Mouse (Mus musculus) forebrain, postnatal 0 days (tissue): ENCODE measurements around the gene Smyd3. TPM values are rescaled to one million over a fixed set of nuclear protein-coding genes. Genes with fewer than 3 reads are reported as not detected.

ENCODE experiments used
- ATAC-seq: fragments of 200-750 bp; cut with Nextera tagmentation; 2 replicates; pipeline ENCODE4 v1.8.0; 2017; ENCODE audit warnings: mild to moderate bottlenecking, moderate library complexity
- DNase-seq: peaks from one replicate; pipeline ENCODE4 v3.0.0-alpha.2; 2015
- H3K27ac ChIP-seq: fragments of 300-500 bp; sonication (generic); 2 replicates; pipeline ENCODE4 v1.5.1; 2014; ENCODE audit warnings: low read depth, mild to moderate bottlenecking, antibody characterized with exemption, low read length, moderate library complexity, mixed read lengths
- H3K27me3 ChIP-seq: fragments of 300-500 bp; sonication (generic); 2 replicates; pipeline ENCODE4 v1.6.1; 2014; ENCODE audit warnings: mild to moderate bottlenecking, low read length, mixed read lengths; ENCODE audit not compliant: insufficient read depth
- H3K36me3 ChIP-seq: fragments of 300-500 bp; sonication (generic); 2 replicates; pipeline ENCODE4 v1.6.1; 2014; ENCODE audit warnings: mild to moderate bottlenecking, moderate library complexity; ENCODE audit not compliant: insufficient read depth
- H3K4me1 ChIP-seq: fragments of 300-500 bp; sonication (generic); 2 replicates; pipeline ENCODE4 v1.6.1; 2014; ENCODE audit warnings: antibody characterized with exemption; ENCODE audit not compliant: insufficient read depth
- H3K4me2 ChIP-seq: fragments of 300-500 bp; sonication (generic); 2 replicates; pipeline ENCODE4 v1.6.1; 2014; ENCODE audit warnings: low read depth, mild to moderate bottlenecking, moderate library complexity
- H3K4me3 ChIP-seq: fragments of 300-500 bp; sonication (generic); 2 replicates; pipeline ENCODE4 v1.5.1; 2014; ENCODE audit warnings: low read depth, low read length, mixed read lengths
- H3K9ac ChIP-seq: fragments of 300-500 bp; sonication (generic); 2 replicates; pipeline ENCODE4 v1.6.1; 2014; ENCODE audit warnings: mild to moderate bottlenecking
- H3K9me3 ChIP-seq: fragments of 300-500 bp; sonication (generic); 2 replicates; pipeline ENCODE4 v1.6.1; 2016; ENCODE audit warnings: low read length
- CTCF ChIP-seq: sonication (generic); IDR thresholded peaks from 2 replicates; pipeline ENCODE4 v1.5.1; 2016; ENCODE audit warnings: antibody characterized with exemption, control low read depth, low read depth
- WGBS: fragments of 180-500 bp; shearing (Covaris S2); extraction: QIAGEN DNeasy Blood & Tissue Kit; methylation state at CpG from one replicate; pipeline ENCODE4 v1.1.7; 2014; 5-methylcytosine and 5-hydroxymethylcytosine counted together
- polyA plus RNA-seq: library from polyadenylated mRNA; unstranded; fragments of >200 nt; fragmentation: Nextera tagmentation; extraction: Ambion mirVana; gene quantifications from 2 replicates; pipeline ENCODE4 v1.2.1, GENCODE M21; 2015
- total RNA-seq: library from RNA; depleted of rRNA; stranded (reverse); fragments of >200 nt; gene quantifications from 2 replicates; pipeline ENCODE4 v1.2.3, GENCODE M21; 2014

Gene Smyd3
- total and polyA plus RNA-seq, 2 experiments from 2014 or later, result 19.0 to 27.6 TPM

DNA sequence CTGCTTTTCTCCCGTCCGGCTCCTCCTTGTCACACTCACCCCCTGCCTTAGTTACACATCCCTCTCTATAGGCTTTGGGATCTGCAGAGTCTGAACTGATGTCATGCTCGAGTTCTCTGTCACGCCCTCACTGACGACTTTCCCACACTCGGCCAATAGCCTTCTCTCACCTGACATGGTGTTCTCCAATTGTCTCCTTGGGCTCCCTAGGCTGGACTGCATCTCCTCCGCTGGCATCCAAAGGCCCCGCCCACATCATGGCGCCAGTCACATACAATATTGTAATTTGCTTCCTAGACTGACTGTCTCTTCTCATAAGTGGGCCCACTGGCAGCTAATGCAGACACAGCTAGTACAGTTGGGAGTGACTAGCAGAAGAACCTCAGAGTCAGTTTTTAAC, 304.5 kb downstream of the Smyd3 start:
- ATAC-seq, result no peak
- no peaks in the 10 kb centered on the region for H3K27me3 ChIP-seq
- H3K27ac ChIP-seq, result no peak overlapping the region
- no peak overlapping the region for H3K4me3 ChIP-seq
- no peak overlapping the region for H3K4me2 ChIP-seq
- no peaks in the 10 kb centered on the region for H3K9me3 ChIP-seq
- TF ChIP-seq CTCF, result no peak
- H3K9ac ChIP-seq, result no peak overlapping the region
- no peaks in the 10 kb centered on the region for H3K36me3 ChIP-seq
- H3K4me1 ChIP-seq, result no peaks in the 10 kb centered on the region
- no peak for DNase-seq
- WGBS, result 87% methylated on average over 9 of the region's 9 CpGs

DNA sequence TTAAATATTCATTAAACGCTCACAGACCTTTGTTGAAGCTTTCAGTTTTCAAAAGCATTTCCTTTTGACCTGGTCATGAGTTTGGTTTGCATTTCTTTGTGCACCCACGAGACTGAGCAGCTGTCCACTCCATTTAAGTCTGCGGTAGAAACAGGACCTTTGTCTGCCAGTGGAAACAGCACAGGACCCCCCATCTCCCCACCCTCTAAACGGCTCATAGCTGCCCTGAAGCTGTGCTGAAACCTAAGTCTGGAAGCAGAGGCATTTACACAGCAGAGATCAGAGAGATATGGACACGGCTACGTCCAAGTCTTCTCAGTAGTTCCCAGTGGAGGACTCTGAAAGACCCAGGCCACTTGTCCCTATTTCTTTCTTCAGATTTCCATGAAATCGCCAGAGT, 305.5 kb downstream of the Smyd3 start:
- no peak overlapping the region for H3K4me2 ChIP-seq
- no peak overlapping the region for H3K4me3 ChIP-seq
- no peak overlapping the region for H3K9ac ChIP-seq
- DNase-seq (no peak), ATAC-seq (no peak)
- WGBS, result 59% methylated on average over 7 of the region's 7 CpGs
- no peaks in the 10 kb centered on the region for H3K36me3 ChIP-seq
- no peak overlapping the region for H3K27ac ChIP-seq
- no peak for TF ChIP-seq CTCF
- H3K27me3 ChIP-seq, result no peaks in the 10 kb centered on the region
- no peaks in the 10 kb centered on the region for H3K9me3 ChIP-seq
- H3K4me1 ChIP-seq, result no peaks in the 10 kb centered on the region

DNA sequence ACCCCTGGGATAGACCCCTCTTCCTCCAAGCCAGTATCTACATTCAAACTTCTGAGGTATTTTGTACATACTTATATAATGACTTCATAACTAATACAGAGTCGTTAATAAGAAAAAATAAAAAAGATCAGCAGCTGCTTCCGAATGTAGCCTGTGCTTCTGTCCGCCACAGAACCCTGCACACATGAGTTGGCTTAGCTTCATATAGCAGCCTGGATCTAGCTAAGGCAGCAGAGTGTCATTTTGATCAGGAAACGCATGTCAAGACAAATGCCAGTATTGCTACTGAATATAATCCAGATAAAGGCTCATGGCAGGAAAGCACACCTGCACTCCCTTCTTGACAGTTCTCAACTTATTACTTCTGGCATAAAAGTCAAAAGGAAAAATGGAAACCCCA, 306.5 kb downstream of the Smyd3 start:
- DNase-seq (no peak), ATAC-seq (no peak)
- H3K36me3 ChIP-seq, result no peaks in the 10 kb centered on the region
- no peaks in the 10 kb centered on the region for H3K9me3 ChIP-seq
- WGBS, result 76% methylated on average over 4 of the region's 4 CpGs
- H3K4me2 ChIP-seq, result no peak overlapping the region
- no peak overlapping the region for H3K27ac ChIP-seq
- H3K4me1 ChIP-seq, result no peaks in the 10 kb centered on the region
- no peak overlapping the region for H3K4me3 ChIP-seq
- H3K27me3 ChIP-seq, result no peaks in the 10 kb centered on the region
- no peak for TF ChIP-seq CTCF
- H3K9ac ChIP-seq, result no peak overlapping the region

DNA sequence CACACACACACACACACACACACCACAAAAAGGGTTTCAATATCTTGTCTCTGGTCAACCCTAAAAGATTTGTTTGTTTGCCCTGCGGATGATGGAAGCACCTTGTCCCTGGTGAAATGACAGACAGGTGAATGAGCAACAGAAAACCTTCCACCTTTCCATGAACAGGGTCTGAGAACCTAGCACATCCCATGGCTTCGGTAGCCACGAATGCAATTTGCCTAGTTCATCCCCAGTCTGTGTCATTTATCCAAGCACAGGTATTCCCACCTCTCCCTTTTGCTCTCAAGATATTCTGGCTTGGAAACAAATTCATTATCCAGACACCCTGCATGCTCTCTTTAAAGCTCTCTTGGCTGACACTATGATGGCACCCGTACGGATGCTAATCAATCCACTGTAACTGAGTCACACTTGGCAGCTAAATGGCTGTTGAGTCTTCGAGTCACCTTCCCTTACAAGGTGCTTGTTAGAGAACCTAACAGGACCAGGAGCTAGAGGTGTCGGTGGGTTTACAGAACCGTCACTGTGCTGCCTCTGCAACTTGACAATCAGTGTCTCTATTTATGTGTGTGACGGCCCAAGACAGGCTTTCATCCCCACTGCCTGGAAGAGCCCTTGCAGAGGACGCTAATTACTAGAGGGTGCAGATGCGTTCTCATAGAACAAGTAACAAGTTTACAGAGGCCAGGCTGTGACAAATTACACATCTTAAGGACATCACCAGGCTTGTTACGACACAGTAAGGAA, 309.8 kb downstream of the Smyd3 start:
- H3K27me3 ChIP-seq, result no peaks in the 10 kb centered on the region
- no peaks in the 10 kb centered on the region for H3K9me3 ChIP-seq
- no peak overlapping the region for H3K9ac ChIP-seq
- no peaks in the 10 kb centered on the region for H3K36me3 ChIP-seq
- H3K4me2 ChIP-seq, result no peak overlapping the region
- H3K4me3 ChIP-seq, result no peak overlapping the region
- no peaks in the 10 kb centered on the region for H3K4me1 ChIP-seq
- 49% methylated on average over 12 of the region's 12 CpGs for WGBS
- H3K27ac ChIP-seq, result no peak overlapping the region
- ATAC-seq, result no peak
- no peak for TF ChIP-seq CTCF
- no peak for DNase-seq

DNA sequence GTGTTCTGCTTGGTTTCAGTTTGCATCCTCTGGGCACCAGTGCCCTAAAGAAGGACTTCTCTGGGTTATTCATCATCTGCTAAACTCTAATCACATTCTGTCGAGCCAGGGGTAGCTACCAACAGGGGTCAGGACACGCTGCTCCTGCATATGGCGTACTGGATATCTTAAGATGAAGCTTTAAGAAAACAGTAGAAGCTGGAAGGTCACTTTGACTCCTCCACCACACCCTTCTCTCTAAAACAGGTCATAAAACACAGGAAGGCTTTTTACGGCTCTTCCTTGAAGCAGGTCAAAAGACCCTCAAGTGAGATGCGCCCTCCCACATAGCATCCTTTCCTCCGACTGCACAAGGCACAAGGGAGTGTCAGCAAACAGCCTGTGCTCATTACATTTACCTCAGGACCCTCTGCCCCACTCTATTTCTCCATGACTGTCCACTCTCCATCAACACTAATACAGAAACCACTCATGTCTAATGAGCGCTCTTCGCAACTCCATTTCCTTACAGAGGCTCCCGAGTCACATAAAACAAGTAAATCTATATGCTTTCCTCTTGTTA, 310.6 kb downstream of the Smyd3 start:
- Histone ChIP-seq H3K4me1 (no peaks in the 10 kb centered on the region), H3K27ac (no peak overlapping the region), H3K9ac (no peak overlapping the region), H3K9me3 (no peaks in the 10 kb centered on the region), H3K36me3 (no peaks in the 10 kb centered on the region), H3K27me3 (no peaks in the 10 kb centered on the region), H3K4me2 (no peak overlapping the region), H3K4me3 (no peak overlapping the region)
- no peak for DNase-seq
- no peak for ATAC-seq
- no peak for TF ChIP-seq CTCF
- WGBS, result 86% methylated on average over 9 of the region's 9 CpGs

DNA sequence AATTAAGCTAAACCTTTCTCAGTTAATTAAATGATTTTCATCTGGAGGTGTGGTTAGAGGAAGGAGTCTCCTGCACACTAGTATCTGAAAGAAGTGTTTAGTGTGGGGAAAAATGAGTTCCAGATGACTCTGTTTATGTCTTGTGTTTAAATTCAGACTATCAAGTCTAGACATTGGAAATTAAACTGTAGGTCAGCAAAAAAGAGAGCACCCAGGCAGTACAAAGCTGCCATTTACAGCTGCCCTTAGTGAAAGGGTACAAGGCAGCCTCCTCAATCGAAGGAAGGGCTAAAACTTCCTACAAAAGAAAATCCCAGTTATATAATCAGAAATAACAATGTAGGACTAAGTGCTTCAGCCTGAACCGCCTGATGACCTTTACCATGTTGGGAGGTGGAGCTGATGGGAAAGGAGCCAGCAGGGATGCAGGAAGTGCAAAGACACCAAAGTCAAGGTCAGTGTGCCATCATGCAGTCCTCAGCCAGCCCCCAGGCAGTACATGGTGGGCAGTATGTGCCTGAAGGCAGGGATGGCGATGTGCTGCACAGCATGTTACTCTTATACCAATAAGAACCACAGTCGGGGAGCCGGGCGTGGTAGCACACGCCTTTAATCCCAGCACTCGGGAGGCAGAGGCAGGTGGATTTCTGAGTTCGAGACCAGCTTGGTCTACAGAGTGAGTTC, 319.2 kb downstream of the Smyd3 start:
- Histone ChIP-seq H3K27me3 (no peaks in the 10 kb centered on the region), H3K27ac (no peak overlapping the region), H3K4me3 (no peak overlapping the region), H3K9ac (no peak overlapping the region), H3K4me1 (no peaks in the 10 kb centered on the region), H3K36me3 (no peaks in the 10 kb centered on the region), H3K9me3 (no peaks in the 10 kb centered on the region), H3K4me2 (no peak overlapping the region)
- DNase-seq, result no peak
- WGBS, result 83% methylated on average over 9 of the region's 9 CpGs
- no peak for ATAC-seq
- TF ChIP-seq CTCF, result no peak

DNA sequence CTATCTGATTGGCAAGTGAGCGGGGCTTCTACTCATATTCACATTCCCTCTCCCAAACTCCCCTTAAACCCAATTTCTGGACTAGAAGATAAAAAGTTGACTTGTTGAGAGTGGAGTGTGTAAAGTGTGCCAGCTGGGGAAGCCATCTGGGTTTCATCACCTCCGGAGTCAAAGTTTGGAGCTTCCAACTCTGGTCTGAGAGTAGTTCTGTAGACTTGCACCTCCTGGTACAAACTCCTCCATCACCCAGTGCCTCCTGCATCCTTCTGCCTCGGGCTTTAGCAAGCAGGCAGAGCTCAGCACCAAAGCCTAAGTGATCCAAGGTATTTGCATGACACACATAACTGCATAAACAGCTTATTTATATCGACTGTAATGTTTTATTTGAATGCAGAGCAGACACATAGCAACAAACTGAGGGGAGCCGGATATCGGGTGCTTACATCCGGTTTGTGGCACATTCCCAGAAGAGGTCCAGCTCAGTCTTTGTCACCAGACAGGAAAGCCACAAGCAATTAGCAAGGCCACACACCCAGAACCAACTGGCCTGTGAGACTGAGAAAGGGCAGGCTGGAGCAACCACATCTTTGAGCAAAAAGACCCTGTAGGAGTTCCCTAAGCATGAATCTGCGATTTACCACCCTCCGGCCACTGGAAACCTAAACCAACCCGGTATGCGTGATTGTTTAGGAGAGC, 319.9 kb downstream of the Smyd3 start:
- H3K9me3 ChIP-seq, result no peaks in the 10 kb centered on the region
- H3K27ac ChIP-seq, result no peak overlapping the region
- H3K27me3 ChIP-seq, result no peaks in the 10 kb centered on the region
- no peak for DNase-seq
- 38% methylated on average over 11 of the region's 11 CpGs for WGBS
- H3K4me2 ChIP-seq, result no peak overlapping the region
- no peak overlapping the region for H3K9ac ChIP-seq
- no peaks in the 10 kb centered on the region for H3K36me3 ChIP-seq
- no peak overlapping the region for H3K4me3 ChIP-seq
- no peak for ATAC-seq
- no peak for TF ChIP-seq CTCF
- H3K4me1 ChIP-seq, result no peaks in the 10 kb centered on the region
